Mouse (Mus musculus): ENCODE measurements around the gene Crkl. TPM values are rescaled to one million over a fixed set of nuclear protein-coding genes. Genes with fewer than 3 reads are reported as not detected.

The Crkl gene
- 36.1 and 39.7 TPM in 2 replicates for total RNA-seq (2017)

DNA sequence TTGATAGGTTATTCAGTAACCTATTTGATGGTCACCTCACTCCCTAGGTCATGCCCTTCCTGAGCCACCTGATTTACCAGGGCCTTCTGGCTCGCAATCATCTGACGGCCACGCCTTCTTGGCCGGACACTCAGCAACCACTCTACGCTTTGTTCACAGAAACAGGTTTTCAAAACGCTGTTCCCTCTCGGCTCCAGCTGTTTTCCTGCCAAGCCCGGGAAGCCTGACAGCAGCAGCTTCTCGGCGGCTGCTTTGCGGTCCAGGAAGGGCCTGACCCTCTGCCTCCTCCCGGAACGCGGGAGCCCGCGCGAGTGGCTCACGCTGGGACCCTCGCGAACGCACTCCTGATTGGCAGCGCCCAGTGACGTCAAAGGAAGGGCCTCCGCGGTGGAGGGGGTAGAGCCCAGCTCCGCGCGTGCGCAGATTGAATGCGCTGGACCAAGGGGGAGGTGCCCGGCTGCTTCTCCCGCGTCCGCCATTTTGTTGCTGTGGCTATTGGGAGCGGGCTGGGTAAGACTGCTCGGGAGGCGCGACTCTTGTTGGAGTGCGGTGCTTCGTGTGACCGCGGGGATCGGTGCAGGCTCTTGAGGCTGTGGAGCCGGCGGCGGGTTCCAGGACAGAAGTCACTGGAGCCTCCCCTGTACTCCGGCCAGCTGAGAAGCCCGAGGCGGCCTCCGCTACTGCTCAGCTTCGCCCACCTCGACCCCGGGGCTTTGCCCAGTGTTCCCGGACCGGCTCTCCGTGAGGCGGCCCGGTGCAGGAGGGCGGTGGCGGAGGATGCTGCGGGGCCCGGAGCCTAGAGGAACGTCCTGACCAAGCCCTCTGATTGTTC is at the start of gene Crkl:
Gene Crkl (plus strand): TSS at position 447 of the 832 bp plus-strand sequence.
- ATAC-seq (ENCODE audit: extremely low read depth, insufficient number of reproducible peaks, low FRiP score, poor library complexity, severe bottlenecking), result peak; percentile 95

- ATAC-seq (ENCODE audit: extremely low read depth, insufficient number of reproducible peaks, low FRiP score, poor library complexity, severe bottlenecking), result peak; percentile 43; the same call in 1 of the 2 replicates
Observed at GRCm38 (mm10) chr16:17402855-17403254, 48.9 kb upstream of the Crkl start.

- no peak for ATAC-seq (ENCODE audit: extremely low read depth, insufficient number of reproducible peaks, low FRiP score, poor library complexity, severe bottlenecking)
Observed at GRCm38 (mm10) chr16:17405271-17405696, 46.5 kb upstream of the Crkl start.

DNA sequence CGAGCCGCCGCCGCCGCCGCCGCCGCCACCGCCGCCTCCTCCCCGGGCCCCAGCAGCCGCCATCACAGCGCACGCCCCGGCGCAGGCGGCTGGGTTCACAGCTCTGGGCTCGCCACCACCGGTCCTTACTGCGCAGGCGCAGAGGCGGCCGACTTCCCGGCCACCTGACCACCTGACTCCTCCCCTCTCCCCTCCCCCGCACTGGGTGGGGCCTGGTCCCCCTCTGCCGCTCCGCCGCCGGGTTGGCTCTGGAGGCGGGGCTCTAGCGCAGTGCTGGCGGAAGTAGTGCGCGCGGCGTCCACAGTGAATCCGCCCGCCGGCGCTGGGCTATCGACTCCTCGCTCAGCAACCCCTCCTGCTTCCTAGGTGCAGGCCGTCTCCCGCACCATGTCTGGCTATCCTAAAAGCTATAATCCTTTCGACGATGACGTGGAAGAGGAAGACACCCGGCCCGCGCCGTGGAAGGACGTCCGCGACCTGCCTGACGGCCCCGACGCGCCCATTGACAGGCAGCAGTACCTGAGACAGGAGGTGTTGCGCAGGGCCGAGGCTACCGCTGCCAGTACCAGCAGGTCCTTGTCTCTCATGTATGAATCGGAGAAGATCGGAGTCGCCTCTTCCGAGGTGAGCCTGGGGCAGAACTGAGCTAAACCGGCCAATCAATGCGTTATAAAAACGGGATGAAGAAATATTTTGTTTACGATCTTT is 45.9 kb upstream of the Crkl start, which contains the start of the genes Snap29 and Pi4ka:
Gene Snap29 (plus strand): TSS at position 251 of the 708 bp plus-strand sequence.
Gene Pi4ka (minus strand): TSS at position 579 of the 708 bp plus-strand sequence.
- ATAC-seq (ENCODE audit: extremely low read depth, insufficient number of reproducible peaks, low FRiP score, poor library complexity, severe bottlenecking), result peak; percentile 88

GRCm38 (mm10) chr16:17406512-17407231 is 45.1 kb upstream of the Crkl start:
- no peak for ATAC-seq (ENCODE audit: extremely low read depth, insufficient number of reproducible peaks, low FRiP score, poor library complexity, severe bottlenecking)

GRCm38 (mm10) chr16:17409046-17409445 is 42.7 kb upstream of the Crkl start:
- ATAC-seq (ENCODE audit: extremely low read depth, insufficient number of reproducible peaks, low FRiP score, poor library complexity, severe bottlenecking), result peak; percentile 53; the same call in 1 of the 2 replicates

- ATAC-seq (ENCODE audit: extremely low read depth, insufficient number of reproducible peaks, low FRiP score, poor library complexity, severe bottlenecking), result no peak
Observed at GRCm38 (mm10) chr16:17410209-17410608, 41.6 kb upstream of the Crkl start.

GRCm38 (mm10) chr16:17423021-17423420 is 28.8 kb upstream of the Crkl start:
- no peak for ATAC-seq (ENCODE audit: extremely low read depth, insufficient number of reproducible peaks, low FRiP score, poor library complexity, severe bottlenecking)

GRCm38 (mm10) chr16:17432576-17432975 is 19.2 kb upstream of the Crkl start:
- ATAC-seq (ENCODE audit: extremely low read depth, insufficient number of reproducible peaks, low FRiP score, poor library complexity, severe bottlenecking), result no peak

DNA sequence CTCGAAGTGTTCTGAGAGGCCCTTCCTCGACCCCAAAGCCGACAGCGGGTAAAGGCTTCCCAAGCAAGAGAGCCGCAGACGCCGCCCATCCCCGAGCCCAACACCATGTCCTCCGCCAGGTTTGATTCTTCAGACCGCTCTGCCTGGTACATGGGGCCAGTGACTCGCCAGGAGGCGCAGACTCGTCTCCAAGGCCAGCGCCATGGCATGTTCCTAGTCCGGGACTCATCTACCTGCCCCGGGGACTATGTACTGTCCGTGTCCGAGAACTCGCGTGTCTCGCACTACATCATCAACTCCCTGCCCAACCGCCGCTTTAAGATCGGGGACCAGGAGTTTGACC is 557 bp downstream of the Crkl start:
- ATAC-seq (ENCODE audit: extremely low read depth, insufficient number of reproducible peaks, low FRiP score, poor library complexity, severe bottlenecking), result no peak

GRCm38 (mm10) chr16:17456901-17457300 is 5.1 kb downstream of the Crkl start:
- no peak for ATAC-seq (ENCODE audit: extremely low read depth, insufficient number of reproducible peaks, low FRiP score, poor library complexity, severe bottlenecking)

GRCm38 (mm10) chr16:17460254-17460653 is 8.5 kb downstream of the Crkl start:
- peak; percentile 82 for ATAC-seq (ENCODE audit: extremely low read depth, insufficient number of reproducible peaks, low FRiP score, poor library complexity, severe bottlenecking)

GRCm38 (mm10) chr16:17461596-17461995 is 9.8 kb downstream of the Crkl start:
- ATAC-seq (ENCODE audit: extremely low read depth, insufficient number of reproducible peaks, low FRiP score, poor library complexity, severe bottlenecking), result no peak

DNA sequence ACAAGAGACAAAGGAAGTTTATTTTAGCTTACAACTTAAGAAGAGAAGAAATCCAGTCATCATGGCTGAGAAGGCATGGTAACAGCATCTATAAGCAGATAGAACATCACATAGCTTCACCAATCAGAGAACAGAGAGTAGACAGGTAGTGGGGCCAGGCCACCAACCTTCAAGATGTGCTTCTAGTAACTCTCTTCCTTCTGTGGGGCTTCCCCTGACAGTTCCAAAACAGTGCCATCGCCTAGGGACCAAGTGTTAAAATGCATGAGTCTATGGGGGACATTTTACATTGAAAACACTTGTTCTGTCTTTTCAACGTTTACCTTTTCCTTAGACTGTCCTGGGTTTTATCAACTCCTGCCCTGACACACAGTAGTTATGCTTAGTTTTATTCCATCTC is 11.4 kb downstream of the Crkl start:
- ATAC-seq (ENCODE audit: extremely low read depth, insufficient number of reproducible peaks, low FRiP score, poor library complexity, severe bottlenecking), result no peak

DNA sequence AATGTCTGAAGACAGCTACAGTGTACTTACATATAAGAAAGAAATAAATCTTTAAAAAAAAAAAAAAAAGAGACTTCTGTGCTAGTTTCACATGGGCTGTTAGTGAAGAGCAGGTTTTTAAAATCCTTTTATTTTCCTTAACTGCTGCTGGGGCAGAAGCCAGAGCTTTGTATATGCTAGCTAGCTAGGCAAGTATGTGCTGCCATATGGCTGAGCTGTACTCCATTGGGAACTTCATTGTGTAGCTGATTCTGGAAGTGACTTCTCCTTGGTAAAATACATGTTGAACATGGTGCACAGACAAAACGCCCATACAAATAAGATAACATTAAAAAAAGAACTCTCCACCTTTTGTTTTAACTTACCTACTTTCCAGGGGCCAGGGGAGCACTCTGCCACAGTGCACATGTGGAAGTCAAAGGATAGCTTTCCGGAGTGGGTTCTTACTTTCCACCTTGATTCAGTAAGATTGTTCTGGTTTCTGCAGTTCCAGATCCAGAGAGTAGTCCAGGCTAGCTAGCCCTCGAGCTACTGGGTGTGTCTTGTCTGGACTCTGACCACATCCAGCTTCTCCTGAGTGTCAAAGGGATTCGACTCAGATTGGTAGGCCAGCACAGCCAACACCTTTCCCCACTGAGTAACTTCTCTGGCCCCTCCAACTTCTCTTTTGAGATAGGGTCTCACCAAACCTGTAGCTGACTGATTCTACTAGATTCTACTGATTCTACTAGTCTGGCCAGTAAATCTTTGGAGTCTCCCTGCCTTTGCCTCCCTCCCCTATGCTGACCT is 15.3 kb downstream of the Crkl start:
- ATAC-seq (ENCODE audit: extremely low read depth, insufficient number of reproducible peaks, low FRiP score, poor library complexity, severe bottlenecking), result no peak

DNA sequence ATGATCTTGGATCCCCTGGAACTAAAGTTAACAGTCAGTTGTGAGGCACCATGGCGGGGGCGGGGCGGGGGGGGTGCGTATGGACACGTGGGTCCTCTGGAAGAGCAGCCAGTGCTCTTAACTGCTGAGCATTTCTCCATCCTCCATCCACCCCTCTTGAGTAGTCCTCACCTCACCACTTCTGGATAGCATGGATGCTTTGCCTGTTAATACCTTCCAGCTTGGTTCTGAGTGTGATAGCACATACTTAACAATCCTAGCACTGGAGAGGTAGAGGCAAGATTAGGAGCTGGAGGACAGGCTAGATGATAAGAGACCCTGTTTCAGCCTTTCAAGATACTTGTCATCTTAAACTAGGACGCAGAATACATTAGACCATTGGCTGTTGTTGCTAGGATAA is 20.7 kb downstream of the Crkl start:
- ATAC-seq (ENCODE audit: extremely low read depth, insufficient number of reproducible peaks, low FRiP score, poor library complexity, severe bottlenecking), result no peak

DNA sequence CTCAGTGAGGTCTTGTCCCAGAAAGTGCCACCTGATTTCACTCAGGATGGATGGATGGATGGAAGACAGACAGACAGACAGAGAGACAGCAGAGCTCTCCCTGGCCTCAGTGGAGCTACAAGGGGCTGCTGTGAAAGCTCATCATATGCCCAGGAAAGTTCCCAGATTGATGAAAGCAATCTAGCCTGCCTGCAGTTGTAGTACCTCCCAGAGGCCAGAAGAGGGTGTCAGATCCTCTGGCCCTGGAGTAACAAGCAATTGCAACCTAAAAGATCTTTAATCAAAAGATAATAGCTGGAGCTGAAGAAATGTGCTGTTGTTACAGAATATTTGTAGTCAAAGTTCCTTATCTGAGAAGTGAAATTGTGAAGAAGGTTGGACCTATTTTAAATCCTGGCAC is 22.3 kb downstream of the Crkl start:
- ATAC-seq (ENCODE audit: extremely low read depth, insufficient number of reproducible peaks, low FRiP score, poor library complexity, severe bottlenecking), result peak; percentile 46; the same call in 1 of the 2 replicates

DNA sequence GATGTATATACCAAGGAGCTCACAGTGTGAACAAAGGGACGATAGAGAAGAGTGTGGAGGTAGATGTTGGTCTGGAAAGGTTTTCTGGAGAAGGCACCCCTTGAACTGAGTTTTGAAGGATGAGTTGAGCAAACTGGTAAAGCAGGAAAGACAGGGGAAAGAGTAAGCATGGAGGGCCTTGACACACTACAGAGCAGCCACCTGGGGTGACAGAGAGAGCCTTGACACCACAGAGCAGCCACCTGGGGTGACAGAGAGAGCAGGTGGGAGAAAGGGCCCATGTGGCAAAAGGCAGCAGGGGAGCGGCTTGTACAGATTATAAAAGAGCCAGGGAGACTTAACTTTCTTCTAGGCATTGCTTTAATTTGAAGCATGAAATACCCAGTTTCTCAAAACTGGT is 23.0 kb downstream of the Crkl start:
- ATAC-seq (ENCODE audit: extremely low read depth, insufficient number of reproducible peaks, low FRiP score, poor library complexity, severe bottlenecking), result no peak

GRCm38 (mm10) chr16:17475326-17475725 is 23.5 kb downstream of the Crkl start:
- ATAC-seq (ENCODE audit: extremely low read depth, insufficient number of reproducible peaks, low FRiP score, poor library complexity, severe bottlenecking), result no peak

Measured in neutrophil, adult 5-6 weeks (primary cell).